Mouse (Mus musculus) adrenal gland, adult 8-10 months (tissue): ENCODE results near the gene Taf6l. TPM values are rescaled to one million over a fixed set of nuclear protein-coding genes. Genes with fewer than 3 reads are reported as not detected.

Experiments used
- DNase-seq: peaks from one replicate; pipeline ENCODE4 v3.0.0; 2022
- total RNA-seq, 4 experiments: library from RNA; stranded (reverse); gene quantifications; 2 replicates each; pipeline ENCODE4 v1.2.4; 2022

Gene Taf6l
- total RNA-seq: 10 to 100 TPM; 16.6 to 26.8 (median 21.0) TPM

- DNase-seq: peak; percentile 92
Observed at GRCm38 (mm10) chr19:8786008-8786781, at the start of gene Taf6l. TSS of gene Taf6l (minus strand) at chr19:8786417.

- no peak for DNase-seq
Observed at GRCm38 (mm10) chr19:8832971-8833370, 46.8 kb upstream of the Taf6l start.

GRCm38 (mm10) chr19:8831262-8831661 lies 45.0 kb upstream of the Taf6l start:
- no peak for DNase-seq

DNA sequence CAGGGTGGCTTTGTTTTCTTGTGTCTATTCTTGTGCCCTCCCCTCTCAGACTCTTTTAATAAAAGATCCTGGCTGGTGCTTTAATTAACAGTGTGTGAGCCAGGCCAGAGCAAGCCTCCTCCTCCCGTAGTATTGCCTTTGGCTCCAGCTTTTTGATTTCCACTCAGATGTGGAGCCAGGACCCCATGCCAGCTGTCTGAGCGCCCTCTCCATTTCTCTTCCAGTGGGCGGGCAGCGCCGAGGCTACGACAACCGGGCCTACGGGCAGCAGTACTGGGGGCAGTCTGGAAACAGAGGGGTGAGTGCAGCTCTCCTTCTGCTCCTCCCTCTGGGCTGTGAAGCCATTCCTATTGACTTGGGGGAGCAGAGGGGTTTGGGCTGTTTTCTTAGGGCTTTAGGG lies 44.4 kb upstream of the Taf6l start:
- no peak for DNase-seq

- DNase-seq: no peak
Observed at GRCm38 (mm10) chr19:8829660-8830059, 43.4 kb upstream of the Taf6l start, which contains the start of gene AC129217.1. TSS of gene AC129217.1 (plus strand) at chr19:8829773.

GRCm38 (mm10) chr19:8822696-8823095 lies 36.5 kb upstream of the Taf6l start:
- no peak for DNase-seq

GRCm38 (mm10) chr19:8821146-8821545 lies 34.9 kb upstream of the Taf6l start:
- DNase-seq: no peak

GRCm38 (mm10) chr19:8820424-8820956 lies 34.3 kb upstream of the Taf6l start:
- peak; percentile 60 for DNase-seq

DNA sequence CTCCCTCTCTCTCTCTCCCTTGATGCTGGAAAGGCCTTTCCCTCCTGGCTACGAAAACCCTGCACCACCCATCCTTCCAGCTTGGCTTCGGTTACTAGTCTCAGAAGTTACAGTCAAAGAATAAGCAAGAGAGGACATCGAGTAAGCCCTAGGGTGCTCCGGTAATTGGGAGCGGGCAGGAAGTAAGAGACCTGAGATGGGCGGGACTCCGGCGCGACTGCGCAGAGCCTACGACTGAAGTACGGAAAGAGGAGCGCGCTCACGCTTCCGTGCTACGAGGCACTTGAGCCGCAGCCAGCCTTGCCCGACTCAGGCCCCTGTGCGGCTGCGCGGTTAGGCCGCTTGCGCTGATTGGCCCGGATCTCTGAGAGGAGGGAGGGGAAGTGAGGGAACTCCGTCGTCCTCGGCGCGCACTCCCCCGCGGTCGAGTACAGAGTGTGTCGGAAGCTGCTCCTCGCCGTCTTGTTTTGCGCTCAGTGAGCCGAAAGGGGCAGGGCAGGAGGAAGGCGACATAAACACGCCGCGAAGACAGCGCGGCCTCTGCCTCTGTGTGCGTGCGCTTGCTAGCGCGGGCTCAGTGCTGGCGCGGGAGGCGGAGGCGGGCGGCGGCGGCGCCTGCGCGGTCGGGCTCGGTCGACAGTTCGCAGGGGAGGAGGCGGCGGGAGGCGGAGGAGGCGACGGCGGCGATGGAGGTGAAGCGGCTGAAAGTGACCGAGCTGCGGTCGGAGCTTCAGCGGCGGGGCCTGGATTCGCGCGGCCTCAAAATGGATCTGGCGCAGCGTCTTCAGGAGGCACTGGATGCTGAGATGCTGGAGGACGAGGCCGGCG lies 33.6 kb upstream of the Taf6l start, which contains the start of gene Hnrnpul2:
TSS of gene Hnrnpul2 (plus strand) at position 415 of the 828 bp plus-strand sequence.
- peak; percentile 98 for DNase-seq

DNA sequence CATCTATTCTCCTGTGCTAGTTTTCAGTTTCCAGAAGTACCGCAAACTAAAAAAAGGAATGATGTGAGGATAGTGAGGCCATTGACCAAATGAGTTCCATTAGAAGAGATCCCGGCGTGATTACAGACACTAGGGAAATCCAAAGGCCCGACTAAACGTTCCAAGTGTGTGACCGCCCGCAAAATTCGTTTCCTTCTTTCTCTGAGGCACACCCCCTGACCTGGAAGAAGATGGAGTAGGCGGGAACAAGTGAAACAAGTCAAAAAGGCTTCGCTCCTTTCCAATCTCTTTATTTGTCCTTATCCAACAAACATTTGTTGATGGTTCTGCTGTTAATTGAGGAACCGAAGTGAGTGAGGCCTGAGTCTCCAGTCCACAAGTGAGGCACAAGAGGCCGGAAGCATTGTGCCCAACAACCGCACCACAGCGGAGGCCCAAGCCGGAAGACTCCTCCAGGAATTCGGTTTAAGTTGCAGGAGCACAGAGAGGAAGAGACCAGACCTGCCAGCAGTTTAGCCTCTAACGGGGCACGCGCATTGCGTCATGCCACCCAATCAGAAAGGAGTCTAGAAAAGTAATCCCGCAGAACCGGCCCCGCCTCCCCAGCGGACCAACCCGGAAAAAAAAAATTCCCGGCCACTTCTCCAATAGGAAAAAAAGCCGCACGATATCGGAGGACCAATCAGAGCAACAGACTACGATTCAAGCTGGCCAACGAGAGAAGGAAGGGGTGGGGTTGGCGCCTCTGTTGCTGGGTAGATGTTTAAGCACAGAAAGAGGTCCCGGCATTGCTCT lies 32.8 kb upstream of the Taf6l start, which contains the start of gene Ttc9c:
TSS of gene Ttc9c (minus strand) at position 533 of the 795 bp plus-strand sequence.
- DNase-seq: peak; percentile 98

DNA sequence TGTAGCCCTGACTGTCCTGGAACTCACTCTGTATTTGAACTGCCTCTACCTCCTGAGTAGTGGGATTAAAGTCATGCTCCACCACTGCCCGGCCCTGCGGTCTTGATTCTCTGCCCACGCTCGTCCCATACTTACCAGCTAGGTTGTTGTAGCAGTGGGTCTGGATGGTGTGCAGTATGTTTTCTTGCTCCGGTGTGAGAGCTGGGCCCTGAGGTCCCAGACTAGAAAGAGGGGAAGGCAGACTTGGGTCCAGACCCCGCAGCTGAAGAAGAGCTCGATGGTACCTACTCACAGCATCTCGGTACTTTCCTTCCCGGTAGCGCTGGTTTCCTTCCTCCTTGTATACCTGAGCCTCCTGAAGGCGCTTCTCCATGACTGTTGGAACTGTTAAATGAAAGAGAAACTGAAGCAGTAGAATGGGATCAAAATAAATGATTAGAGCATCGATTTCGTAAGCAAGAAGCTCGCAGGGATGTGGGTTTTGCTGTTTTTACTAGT lies 32.1 kb upstream of the Taf6l start:
- no peak for DNase-seq

DNA sequence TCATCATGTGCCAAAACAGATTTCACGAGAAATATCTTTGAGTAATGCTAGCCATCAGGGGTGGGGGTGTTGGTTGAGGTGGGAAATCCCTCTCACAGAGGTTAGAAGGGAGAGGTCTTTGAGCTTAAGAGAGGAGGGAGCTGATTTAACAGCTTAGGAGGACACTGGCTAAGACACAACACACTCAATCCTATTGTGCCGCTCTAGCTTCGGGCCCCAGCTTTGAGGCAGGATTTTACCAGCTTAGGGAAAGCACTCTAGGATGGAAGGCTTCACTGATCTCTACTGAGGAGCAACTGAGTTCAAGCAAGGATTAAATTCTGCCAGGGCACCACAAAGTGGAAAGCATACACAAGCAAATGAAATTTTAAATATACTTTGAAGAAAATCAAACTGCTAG lies 30.8 kb upstream of the Taf6l start:
- DNase-seq: no peak

GRCm38 (mm10) chr19:8815812-8816211 lies 29.6 kb upstream of the Taf6l start:
- no peak for DNase-seq

GRCm38 (mm10) chr19:8806810-8807209 lies 20.6 kb upstream of the Taf6l start:
- DNase-seq: no peak

GRCm38 (mm10) chr19:8803879-8804660 lies 17.9 kb upstream of the Taf6l start:
- no peak for DNase-seq

GRCm38 (mm10) chr19:8803204-8803780 lies 17.1 kb upstream of the Taf6l start:
- no peak for DNase-seq

GRCm38 (mm10) chr19:8802130-8802821 lies 16.1 kb upstream of the Taf6l start, which contains the start of gene Zbtb3:
TSS of gene Zbtb3 (plus strand) at chr19:8802555.
- peak; percentile 97 for DNase-seq

GRCm38 (mm10) chr19:8798947-8799315 lies 12.7 kb upstream of the Taf6l start:
- DNase-seq: no peak

GRCm38 (mm10) chr19:8798264-8798946 lies 12.2 kb upstream of the Taf6l start, which contains the start of gene Polr2g:
TSS of gene Polr2g (minus strand) at chr19:8798577.
- DNase-seq: peak; percentile 92
